Mouse (Mus musculus) liver, embryonic 15.5 days (tissue): ENCODE data around the gene Ablim1. TPM values are rescaled to one million over a fixed set of nuclear protein-coding genes. Genes with fewer than 3 reads are reported as not detected.

ENCODE experiments used
- ATAC-seq: fragments of 200-750 bp; cut with Nextera tagmentation; 2 replicates; pipeline ENCODE4 v1.8.0; 2017; ENCODE audit warnings: moderate number of reproducible peaks, mild to moderate bottlenecking, moderate library complexity; ENCODE audit not compliant: insufficient read depth
- H3K27ac ChIP-seq: fragments of 300-500 bp; sonication (generic); replicated peaks from 2 replicates; pipeline ENCODE4 v1.5.1; 2015; ENCODE audit warnings: mild to moderate bottlenecking, inconsistent platforms
- H3K27me3 ChIP-seq: fragments of 300-500 bp; sonication (generic); 2 replicates; pipeline ENCODE4 v1.6.1; 2015; ENCODE audit warnings: mild to moderate bottlenecking, inconsistent platforms
- H3K36me3 ChIP-seq: fragments of 300-500 bp; sonication (generic); replicated peaks from 2 replicates; pipeline ENCODE4 v1.6.1; 2015; ENCODE audit warnings: moderate library complexity, mild to moderate bottlenecking, inconsistent platforms
- H3K4me1 ChIP-seq: fragments of 300-500 bp; sonication (generic); replicated peaks from 2 replicates; pipeline ENCODE4 v1.6.1; 2015; ENCODE audit warnings: inconsistent platforms
- H3K4me2 ChIP-seq: fragments of 300-500 bp; sonication (generic); 2 replicates; pipeline ENCODE4 v1.6.1; 2015; ENCODE audit warnings: moderate library complexity, mild to moderate bottlenecking, inconsistent platforms
- H3K4me3 ChIP-seq: fragments of 300-500 bp; sonication (generic); replicated peaks from 2 replicates; pipeline ENCODE4 v1.5.1; 2015; ENCODE audit warnings: mild to moderate bottlenecking, inconsistent platforms
- H3K9ac ChIP-seq: fragments of 300-500 bp; sonication (generic); 2 replicates; pipeline ENCODE4 v1.6.1; 2015; ENCODE audit warnings: moderate library complexity, mild to moderate bottlenecking, inconsistent platforms
- H3K9me3 ChIP-seq: fragments of 300-500 bp; sonication (generic); replicated peaks from 2 replicates; pipeline ENCODE4 v1.6.1; 2016; ENCODE audit warnings: inconsistent platforms
- WGBS: fragments of 180-500 bp; shearing (Covaris S2); methylation state at CpG from one replicate; pipeline ENCODE4 v1.1.7; 2015; ENCODE audit warnings: mixed read lengths; ENCODE audit not compliant: insufficient replicate concordance; 5-methylcytosine and 5-hydroxymethylcytosine counted together
- polyA plus RNA-seq: library from polyadenylated mRNA; unstranded; fragments of >200 nt; fragmentation: Nextera tagmentation; extraction: Ambion mirVana; gene quantifications from 2 replicates; pipeline ENCODE4 v1.2.1, GENCODE M21; 2015

Ablim1 gene
- polyA plus RNA-seq, 1 experiment from 2014 or later: 9.5 TPM

DNA sequence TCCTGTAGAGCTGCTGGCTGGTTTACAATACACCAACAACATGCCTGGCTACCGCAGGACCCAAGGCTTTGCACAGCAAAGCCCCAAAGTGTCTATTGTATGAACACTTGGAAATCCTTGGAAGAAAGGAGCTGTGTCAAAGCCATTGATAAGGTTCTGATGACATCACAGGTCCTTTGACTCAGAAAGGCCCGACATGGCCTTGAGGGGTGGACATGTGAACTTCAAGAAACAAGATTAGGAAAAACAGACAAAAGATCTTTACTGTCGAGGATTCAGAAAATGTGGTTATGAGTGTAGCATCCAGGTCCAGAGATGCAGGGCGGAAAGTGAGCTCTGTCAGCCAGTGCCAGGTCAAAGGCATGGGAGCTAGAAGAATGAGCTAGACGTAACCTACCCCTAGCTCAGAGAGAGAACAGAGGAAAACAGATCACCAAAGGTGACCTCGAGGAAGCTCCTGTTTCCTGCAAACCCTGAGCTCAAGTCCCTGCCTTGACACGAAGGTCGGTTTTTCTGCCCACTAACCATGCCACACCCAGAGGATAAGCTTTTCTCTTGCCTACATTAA, 321.7 kb downstream of the Ablim1 start:
- Histone ChIP-seq H3K36me3 (no peaks in the 10 kb centered on the region), H3K4me2 (no peak overlapping the region), H3K9ac (no peak overlapping the region), H3K9me3 (no peaks in the 10 kb centered on the region), H3K27me3 (no peaks in the 10 kb centered on the region), H3K4me3 (no peak overlapping the region), H3K27ac (no peak overlapping the region), H3K4me1 (no peaks in the 10 kb centered on the region)
- ATAC-seq: no peak
- WGBS: 44% methylated on average over 8 of the region's 8 CpGs

GRCm38 (mm10) chr19:56990367-56991111, 324.2 kb downstream of the Ablim1 start:
- H3K36me3 ChIP-seq: no peaks in the 10 kb centered on the region
- no peak overlapping the region for H3K9ac ChIP-seq
- no peak overlapping the region for H3K4me3 ChIP-seq
- 59% methylated on average over 14 of the region's 14 CpGs for WGBS
- H3K4me1 ChIP-seq: no peaks in the 10 kb centered on the region
- H3K27ac ChIP-seq: no peak overlapping the region
- no peak overlapping the region for H3K4me2 ChIP-seq
- ATAC-seq: no peak
- H3K27me3 ChIP-seq: no peaks in the 10 kb centered on the region
- no peaks in the 10 kb centered on the region for H3K9me3 ChIP-seq

DNA sequence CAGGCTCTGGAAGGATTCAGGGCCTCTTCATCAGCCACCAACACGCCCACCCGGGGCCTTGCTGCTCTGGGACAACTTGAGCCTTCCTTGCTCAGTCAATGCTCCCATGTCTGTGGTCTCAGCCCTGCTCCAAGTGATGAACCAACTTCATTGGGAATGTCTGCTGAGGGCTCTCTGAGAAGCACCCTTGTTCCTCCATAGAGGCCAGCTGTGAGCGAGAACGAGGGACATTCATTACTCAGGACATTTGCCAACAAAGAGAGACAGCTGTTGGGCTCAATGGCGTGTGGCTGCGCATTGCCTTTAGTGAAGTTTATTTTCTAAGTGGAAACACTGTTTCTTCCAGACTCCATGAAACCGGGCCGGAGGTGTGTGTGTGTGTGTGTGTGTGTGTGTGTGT, 325.5 kb downstream of the Ablim1 start:
- no peak overlapping the region for H3K27ac ChIP-seq
- H3K4me2 ChIP-seq: no peak overlapping the region
- 75% methylated on average over 8 of the region's 8 CpGs for WGBS

GRCm38 (mm10) chr19:56984229-56984628, 330.5 kb downstream of the Ablim1 start:
- no peak overlapping the region for H3K9ac ChIP-seq
- no peak overlapping the region for H3K27ac ChIP-seq
- no peaks in the 10 kb centered on the region for H3K4me1 ChIP-seq
- no peaks in the 10 kb centered on the region for H3K27me3 ChIP-seq
- no peaks in the 10 kb centered on the region for H3K36me3 ChIP-seq
- H3K9me3 ChIP-seq: no peaks in the 10 kb centered on the region
- no peak for ATAC-seq
- H3K4me3 ChIP-seq: no peak overlapping the region
- no peak overlapping the region for H3K4me2 ChIP-seq
- WGBS: 49% methylated on average over 4 of the region's 4 CpGs

More for the DNA sequence above, 325.5 kb downstream of the Ablim1 start:
- Histone ChIP-seq H3K9ac (no peak overlapping the region), H3K36me3 (no peaks in the 10 kb centered on the region), H3K4me3 (no peak overlapping the region), H3K27me3 (no peaks in the 10 kb centered on the region), H3K4me1 (no peaks in the 10 kb centered on the region), H3K9me3 (no peaks in the 10 kb centered on the region)
- ATAC-seq: no peak

- H3K27me3 ChIP-seq: no peaks in the 10 kb centered on the region
- no peak overlapping the region for H3K9ac ChIP-seq
- H3K4me3 ChIP-seq: no peak overlapping the region
- no peaks in the 10 kb centered on the region for H3K9me3 ChIP-seq
- no peak overlapping the region for H3K27ac ChIP-seq
- ATAC-seq: no peak
- no peaks in the 10 kb centered on the region for H3K4me1 ChIP-seq
- no peak overlapping the region for H3K4me2 ChIP-seq
- 39% methylated on average over 10 of the region's 10 CpGs for WGBS
- H3K36me3 ChIP-seq: no peaks in the 10 kb centered on the region
These were observed 331.0 kb downstream of the Ablim1 start for GRCm38 (mm10) chr19:56983757-56984156.

Other genes starting within 250 kb of the Ablim1 start
- 6.0 and 6.6 TPM in 2 replicates for gene Fam160b1, start 45.8 kb upstream of the Ablim1 start, polyA plus RNA-seq
- gene Trub1, start 138.0 kb upstream of the Ablim1 start, polyA plus RNA-seq: 7.4 and 8.0 TPM in 2 replicates